Mouse (Mus musculus): ENCODE data around the gene Akt1s1. TPM values are rescaled to one million over a fixed set of nuclear protein-coding genes. Genes with fewer than 3 reads are reported as not detected.
A peak's percentile ranks its signal among the peaks of the same experiment; 100 is the strongest.

Gene Akt1s1
- polyA plus RNA-seq, 1 experiment from 2014 or later: 69.0 TPM

DNA sequence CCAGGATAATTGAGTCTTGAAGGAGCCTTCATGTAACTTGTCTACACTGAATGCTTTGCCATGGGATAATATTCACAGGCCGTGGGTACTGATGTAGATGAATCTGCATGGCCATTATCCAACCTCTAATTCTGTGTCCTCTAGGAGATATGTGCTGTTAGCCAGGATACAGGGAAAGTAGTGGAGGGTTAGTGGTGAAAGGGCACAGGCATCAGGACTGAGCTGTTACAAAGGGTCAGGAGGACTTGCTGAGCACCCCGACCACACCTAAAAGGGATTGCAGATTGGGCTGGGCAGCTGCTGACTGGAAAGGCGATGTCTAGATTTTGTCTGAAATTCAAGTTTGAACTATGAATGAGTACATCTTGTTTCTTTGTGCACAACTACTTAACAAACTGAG is 28.3 kb upstream of the Akt1s1 start:
- H3K27me3 ChIP-seq (replicated peaks; ENCODE audit: control insufficient read depth, insufficient read depth, low read length): no peaks in the 10 kb centered on the region
- no peak for DNase-seq (ENCODE audit: low spot score)
- H3K4me3 ChIP-seq (ENCODE audit: low read depth, low read length): no peak overlapping the region
- no peak overlapping the region for H3K4me2 ChIP-seq (ENCODE audit: low read depth, low read length)
- H3K9me3 ChIP-seq (ENCODE audit: control insufficient read depth, low read length): no peaks in the 10 kb centered on the region
- peaks cover 20% of the 10 kb centered on the region for H3K4me1 ChIP-seq (ENCODE audit: control insufficient read depth, insufficient read depth, low read length)
- no peaks in the 10 kb centered on the region for H3K36me3 ChIP-seq (ENCODE audit: control insufficient read depth, insufficient read depth, low read length)
- H3K9ac ChIP-seq (ENCODE audit: low read depth, low read length): no peak overlapping the region
- no peak for ATAC-seq (ENCODE audit: low read depth)
- WGBS: 89% methylated on average over 3 of the region's 3 CpGs
- H3K27ac ChIP-seq (replicated peaks; ENCODE audit: low read depth, low read length): no peak overlapping the region

DNA sequence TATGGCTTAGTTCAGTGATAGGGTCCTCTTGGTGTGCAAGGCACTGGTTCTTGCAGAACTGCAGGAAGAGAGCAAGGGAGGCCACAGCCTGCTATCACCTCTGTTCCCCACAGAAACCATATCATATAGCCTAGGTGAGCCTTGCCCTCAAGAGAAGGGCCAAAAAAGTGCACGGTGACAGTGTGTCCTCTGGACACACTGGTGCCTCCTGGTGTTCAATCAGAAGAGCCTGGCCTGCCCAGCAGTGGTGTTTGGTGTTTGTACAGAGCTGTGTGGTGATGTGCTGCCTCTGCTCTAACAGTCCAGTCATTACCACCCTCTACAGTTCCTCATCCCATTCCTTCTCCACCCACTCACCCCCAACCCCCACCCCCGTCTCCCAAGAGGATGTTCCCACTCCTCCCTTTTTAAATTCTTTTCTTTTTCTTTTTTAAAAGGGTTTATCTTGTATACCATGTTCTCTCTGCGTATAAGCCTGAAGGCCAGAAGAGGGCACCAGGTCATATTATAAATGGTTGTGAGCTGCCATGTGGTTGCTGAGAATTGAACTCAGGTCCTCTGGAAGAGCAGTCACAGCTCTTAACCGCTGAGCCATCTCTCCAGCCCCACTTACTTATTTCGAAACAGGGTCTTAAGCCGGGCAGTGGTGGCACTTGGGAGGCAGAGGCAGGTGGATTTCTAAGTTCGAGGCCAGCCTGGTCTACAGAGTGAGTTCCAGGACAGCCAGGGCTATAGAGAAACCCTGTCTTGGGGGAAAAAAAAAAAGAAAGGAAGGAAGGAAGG is 26.9 kb upstream of the Akt1s1 start:
- no peak overlapping the region for H3K9ac ChIP-seq (ENCODE audit: low read depth, low read length)
- H3K4me3 ChIP-seq (ENCODE audit: low read depth, low read length): no peak overlapping the region
- ATAC-seq (ENCODE audit: low read depth) (no peak), DNase-seq (ENCODE audit: low spot score) (no peak)
- H3K36me3 ChIP-seq (ENCODE audit: control insufficient read depth, insufficient read depth, low read length): no peaks in the 10 kb centered on the region
- H3K9me3 ChIP-seq (ENCODE audit: control insufficient read depth, low read length): no peaks in the 10 kb centered on the region
- H3K4me2 ChIP-seq (ENCODE audit: low read depth, low read length): no peak overlapping the region
- H3K27me3 ChIP-seq (replicated peaks; ENCODE audit: control insufficient read depth, insufficient read depth, low read length): no peaks in the 10 kb centered on the region
- 86% methylated on average over 7 of the region's 7 CpGs for WGBS
- H3K4me1 ChIP-seq (ENCODE audit: control insufficient read depth, insufficient read depth, low read length): peaks cover 20% of the 10 kb centered on the region
- no peak overlapping the region for H3K27ac ChIP-seq (replicated peaks; ENCODE audit: low read depth, low read length)

DNA sequence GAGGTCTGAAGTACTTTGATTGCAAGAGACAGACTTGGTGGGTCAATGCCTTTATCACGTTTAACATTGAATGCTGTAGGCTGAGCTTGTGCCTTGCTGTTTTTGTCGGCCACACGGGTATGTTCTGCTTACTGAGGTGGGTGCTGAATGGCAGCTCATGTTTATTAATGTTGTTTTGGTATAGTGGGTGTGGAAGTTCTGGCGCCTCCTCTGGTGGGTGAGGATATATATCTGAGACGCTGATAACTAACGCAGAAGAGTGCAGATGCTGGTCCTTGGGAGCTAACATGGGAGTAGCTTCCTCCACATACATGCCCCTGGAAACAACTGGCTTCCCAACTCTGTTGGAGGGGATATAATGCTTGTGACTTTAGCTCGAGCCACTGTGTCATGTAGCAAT is 25.4 kb upstream of the Akt1s1 start:
- H3K27ac ChIP-seq (replicated peaks; ENCODE audit: low read depth, low read length): no peak overlapping the region
- no peak for DNase-seq (ENCODE audit: low spot score)
- H3K27me3 ChIP-seq (replicated peaks; ENCODE audit: control insufficient read depth, insufficient read depth, low read length): no peaks in the 10 kb centered on the region
- H3K36me3 ChIP-seq (ENCODE audit: control insufficient read depth, insufficient read depth, low read length): peaks cover 3% of the 10 kb centered on the region
- 55% methylated on average over 7 of the region's 7 CpGs for WGBS
- no peak overlapping the region for H3K4me2 ChIP-seq (ENCODE audit: low read depth, low read length)
- H3K9me3 ChIP-seq (ENCODE audit: control insufficient read depth, low read length): no peaks in the 10 kb centered on the region
- H3K9ac ChIP-seq (ENCODE audit: low read depth, low read length): no peak overlapping the region
- H3K4me1 ChIP-seq (ENCODE audit: control insufficient read depth, insufficient read depth, low read length): peaks cover 7% of the 10 kb centered on the region; the same call in 1 of the 2 replicates
- no peak for ATAC-seq (ENCODE audit: low read depth)
- H3K4me3 ChIP-seq (ENCODE audit: low read depth, low read length): no peak overlapping the region

DNA sequence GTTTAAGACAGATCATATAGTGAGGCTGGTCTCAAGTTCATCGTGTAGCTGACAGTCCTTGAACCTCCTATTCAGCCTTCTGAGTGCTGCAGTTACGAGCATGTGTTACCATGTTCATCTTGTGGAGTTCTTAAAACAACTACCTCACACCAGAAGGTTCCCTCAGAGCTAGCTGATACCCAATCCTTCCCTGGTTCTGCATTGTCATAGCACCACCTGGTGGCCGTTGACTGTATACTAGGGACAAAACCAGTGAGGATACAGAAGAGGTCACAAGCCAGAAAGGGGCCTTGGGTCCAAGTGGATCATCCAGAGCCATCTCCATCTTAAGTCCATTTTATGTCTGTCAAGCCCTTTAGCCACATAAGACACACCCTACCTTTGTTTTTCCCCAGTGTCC is 23.9 kb upstream of the Akt1s1 start:
- Histone ChIP-seq H3K4me1 (ENCODE audit: control insufficient read depth, insufficient read depth, low read length) (no peaks in the 10 kb centered on the region), H3K9ac (ENCODE audit: low read depth, low read length) (no peak overlapping the region), H3K36me3 (ENCODE audit: control insufficient read depth, insufficient read depth, low read length) (peaks cover 18% of the 10 kb centered on the region), H3K9me3 (ENCODE audit: control insufficient read depth, low read length) (no peaks in the 10 kb centered on the region), H3K4me2 (ENCODE audit: low read depth, low read length) (no peak overlapping the region), H3K27me3 (replicated peaks; ENCODE audit: control insufficient read depth, insufficient read depth, low read length) (no peaks in the 10 kb centered on the region), H3K27ac (replicated peaks; ENCODE audit: low read depth, low read length) (no peak overlapping the region), H3K4me3 (ENCODE audit: low read depth, low read length) (no peak overlapping the region)
- ATAC-seq (ENCODE audit: low read depth) (peak; percentile 73; the same call in 1 of the 2 replicates), DNase-seq (ENCODE audit: low spot score) (peak; percentile 81)
- WGBS: 26% methylated on average over 3 of the region's 3 CpGs

GRCm38 (mm10) chr7:44826771-44827170 is 22.0 kb upstream of the Akt1s1 start:
- H3K9me3 ChIP-seq (ENCODE audit: control insufficient read depth, low read length): no peaks in the 10 kb centered on the region
- DNase-seq (ENCODE audit: low spot score): no peak
- H3K4me2 ChIP-seq (ENCODE audit: low read depth, low read length): no peak overlapping the region
- peaks cover 37% of the 10 kb centered on the region for H3K36me3 ChIP-seq (ENCODE audit: control insufficient read depth, insufficient read depth, low read length)
- no peaks in the 10 kb centered on the region for H3K4me1 ChIP-seq (ENCODE audit: control insufficient read depth, insufficient read depth, low read length)
- ATAC-seq (ENCODE audit: low read depth): no peak
- no peak overlapping the region for H3K4me3 ChIP-seq (ENCODE audit: low read depth, low read length)
- WGBS: 79% methylated on average over 3 of the region's 3 CpGs
- no peaks in the 10 kb centered on the region for H3K27me3 ChIP-seq (replicated peaks; ENCODE audit: control insufficient read depth, insufficient read depth, low read length)
- H3K9ac ChIP-seq (ENCODE audit: low read depth, low read length): no peak overlapping the region
- H3K27ac ChIP-seq (replicated peaks; ENCODE audit: low read depth, low read length): no peak overlapping the region

GRCm38 (mm10) chr7:44828706-44829105 is 20.1 kb upstream of the Akt1s1 start:
- DNase-seq (ENCODE audit: low spot score) (no peak), ATAC-seq (ENCODE audit: low read depth) (no peak)
- 87% methylated on average over 5 of the region's 5 CpGs for WGBS
- Histone ChIP-seq H3K9me3 (ENCODE audit: control insufficient read depth, low read length) (no peaks in the 10 kb centered on the region), H3K27ac (replicated peaks; ENCODE audit: low read depth, low read length) (no peak overlapping the region), H3K4me2 (ENCODE audit: low read depth, low read length) (no peak overlapping the region), H3K4me1 (ENCODE audit: control insufficient read depth, insufficient read depth, low read length) (no peaks in the 10 kb centered on the region), H3K4me3 (ENCODE audit: low read depth, low read length) (no peak overlapping the region), H3K27me3 (replicated peaks; ENCODE audit: control insufficient read depth, insufficient read depth, low read length) (no peaks in the 10 kb centered on the region), H3K36me3 (ENCODE audit: control insufficient read depth, insufficient read depth, low read length) (peaks cover 41% of the 10 kb centered on the region), H3K9ac (ENCODE audit: low read depth, low read length) (no peak overlapping the region)

- H3K9me3 ChIP-seq (ENCODE audit: control insufficient read depth, low read length): no peaks in the 10 kb centered on the region
- ATAC-seq (ENCODE audit: low read depth) (no peak), DNase-seq (ENCODE audit: low spot score) (no peak)
- WGBS: 54% methylated on average over 4 of the region's 4 CpGs
- H3K27me3 ChIP-seq (replicated peaks; ENCODE audit: control insufficient read depth, insufficient read depth, low read length): no peaks in the 10 kb centered on the region
- H3K4me1 ChIP-seq (ENCODE audit: control insufficient read depth, insufficient read depth, low read length): no peaks in the 10 kb centered on the region
- no peak overlapping the region for H3K4me2 ChIP-seq (ENCODE audit: low read depth, low read length)
- H3K9ac ChIP-seq (ENCODE audit: low read depth, low read length): no peak overlapping the region
- no peak overlapping the region for H3K27ac ChIP-seq (replicated peaks; ENCODE audit: low read depth, low read length)
- peaks cover 41% of the 10 kb centered on the region for H3K36me3 ChIP-seq (ENCODE audit: control insufficient read depth, insufficient read depth, low read length)
- H3K4me3 ChIP-seq (ENCODE audit: low read depth, low read length): no peak overlapping the region
Observed at GRCm38 (mm10) chr7:44832763-44833162, 16.0 kb upstream of the Akt1s1 start.

- Histone ChIP-seq H3K4me3 (ENCODE audit: low read depth, low read length) (no peak overlapping the region), H3K27ac (replicated peaks; ENCODE audit: low read depth, low read length) (no peak overlapping the region), H3K27me3 (replicated peaks; ENCODE audit: control insufficient read depth, insufficient read depth, low read length) (peaks cover 20% of the 10 kb centered on the region), H3K36me3 (ENCODE audit: control insufficient read depth, insufficient read depth, low read length) (peaks cover 21% of the 10 kb centered on the region), H3K4me2 (ENCODE audit: low read depth, low read length) (no peak overlapping the region), H3K9me3 (ENCODE audit: control insufficient read depth, low read length) (no peaks in the 10 kb centered on the region), H3K4me1 (ENCODE audit: control insufficient read depth, insufficient read depth, low read length) (peaks cover 6% of the 10 kb centered on the region), H3K9ac (ENCODE audit: low read depth, low read length) (no peak overlapping the region)
- DNase-seq (ENCODE audit: low spot score): no peak
- 80% methylated on average over 1 of the region's 1 CpGs for WGBS
- no peak for ATAC-seq (ENCODE audit: low read depth)
Observed at GRCm38 (mm10) chr7:44835373-44836015, 13.3 kb upstream of the Akt1s1 start.

- peaks cover 24% of the 10 kb centered on the region for H3K27me3 ChIP-seq (replicated peaks; ENCODE audit: control insufficient read depth, insufficient read depth, low read length)
- H3K27ac ChIP-seq (replicated peaks; ENCODE audit: low read depth, low read length): no peak overlapping the region
- no peak overlapping the region for H3K4me2 ChIP-seq (ENCODE audit: low read depth, low read length)
- no peak overlapping the region for H3K9ac ChIP-seq (ENCODE audit: low read depth, low read length)
- DNase-seq (ENCODE audit: low spot score) (no peak), ATAC-seq (ENCODE audit: low read depth) (no peak)
- peaks cover 20% of the 10 kb centered on the region for H3K36me3 ChIP-seq (ENCODE audit: control insufficient read depth, insufficient read depth, low read length)
- H3K9me3 ChIP-seq (ENCODE audit: control insufficient read depth, low read length): no peaks in the 10 kb centered on the region
- no peak overlapping the region for H3K4me3 ChIP-seq (ENCODE audit: low read depth, low read length)
- 52% methylated on average over 3 of the region's 3 CpGs for WGBS
- peaks cover 6% of the 10 kb centered on the region for H3K4me1 ChIP-seq (ENCODE audit: control insufficient read depth, insufficient read depth, low read length)
Observed at GRCm38 (mm10) chr7:44836016-44836404, 12.8 kb upstream of the Akt1s1 start.
